20 mouse cellular contexts compared by ENCODE assay signal in the genomic region with DNA sequence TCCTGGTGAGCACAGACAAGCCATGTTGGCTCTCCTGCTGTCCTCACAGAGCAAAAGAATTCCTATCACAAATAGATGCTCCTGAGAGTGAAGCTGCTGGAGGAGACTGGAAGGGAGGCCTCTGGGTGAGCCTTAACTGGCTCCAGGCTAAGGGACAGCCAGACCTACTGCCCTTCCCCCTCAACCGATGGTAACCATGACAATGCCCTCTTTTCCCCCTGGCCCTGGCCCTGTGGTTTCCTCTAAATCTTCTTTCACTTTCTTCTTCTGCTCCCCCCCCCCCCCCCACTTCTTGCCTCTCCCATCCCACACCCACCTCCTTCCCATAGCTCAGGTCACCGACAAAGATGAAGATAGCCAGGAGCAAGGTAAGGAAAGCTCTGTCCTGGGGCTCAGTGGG. TPM values are rescaled to one million over a fixed set of nuclear protein-coding genes. Genes with fewer than 3 reads are reported as not detected.
DNase-seq lines count a peak whose midpoint lies in the region; ATAC-seq and TF ChIP-seq lines count a peak whose summit lies in the region.
"Had no signal": no experiment of that assay in that cellular context is flagged by ENCODE, and none has a peak within 500 bp of the region (broad histone marks: within the 10 kb centered on the region; RNA-seq: fewer than 3 reads in every experiment).

No protein-coding gene starts in this region.

- no peaks in the 10 kb centered on the region for H3K36me3 ChIP-seq in intestine, embryonic 15.5 days
- peaks cover 4% of the 10 kb centered on the region; the same call in 1 of the 2 replicates for H3K36me3 ChIP-seq in intestine, postnatal 0 days (ENCODE audit: control insufficient read depth, insufficient read depth)
- 0 out of 2 replicates have a peak, but pooled peaks cover 9% of the 10 kb centered on the region for H3K36me3 ChIP-seq in hindbrain, embryonic 10.5 days
- no peaks in the 10 kb centered on the region for H3K36me3 ChIP-seq in hindbrain, embryonic 13.5 days
- H3K36me3 ChIP-seq: forebrain, embryonic 15.5 days; midbrain, embryonic 15.5 days had no signal

- no peak overlapping the region for H3K9ac ChIP-seq in intestine, embryonic 15.5 days
- no peak overlapping the region for H3K9ac ChIP-seq in intestine, postnatal 0 days (ENCODE audit: low read depth, low read length)
- no peak overlapping the region for H3K9ac ChIP-seq in hindbrain, embryonic 13.5 days
- H3K9ac ChIP-seq: forebrain, embryonic 15.5 days; limb, embryonic 13.5 days; midbrain, embryonic 15.5 days had no signal

- H3K4me2 ChIP-seq in intestine, embryonic 15.5 days (replicated peaks), result no peak overlapping the region
- no peak overlapping the region for H3K4me2 ChIP-seq in intestine, postnatal 0 days (replicated peaks; ENCODE audit: low read depth)
- no peak overlapping the region for H3K4me2 ChIP-seq in hindbrain, embryonic 13.5 days
- H3K4me2 ChIP-seq: forebrain, embryonic 15.5 days; limb, embryonic 13.5 days; midbrain, embryonic 15.5 days had no signal

- H3K27ac ChIP-seq in intestine, embryonic 15.5 days, result 0 out of 2 replicates have a peak overlapping the region, but pooled peaks have one; percentile 76
- no peak overlapping the region for H3K27ac ChIP-seq in intestine, postnatal 0 days (ENCODE audit: low read depth, low read length)
- no peak overlapping the region for H3K27ac ChIP-seq in hindbrain, embryonic 10.5 days
- H3K27ac ChIP-seq in hindbrain, embryonic 13.5 days, result no peak overlapping the region
- H3K27ac ChIP-seq: forebrain, embryonic 15.5 days; midbrain, embryonic 15.5 days had no signal

- ATAC-seq in intestine, embryonic 15.5 days, result no peak
- ATAC-seq in intestine, postnatal 0 days, result no peak
- peak; percentile 52 to 62; a peak in 2 of 4 replicates for ATAC-seq in hematopoietic stem cell, adult 5-6 weeks (replicated peaks in 1 of 2; ENCODE audit: insufficient read depth in 1 of 2, low FRiP score in 2 of 2, low TSS enrichment in 1 of 2, low read depth in 1 of 2, poor library complexity in 2 of 2, severe bottlenecking in 2 of 2)
- no peak for ATAC-seq in hindbrain, embryonic 13.5 days (ENCODE audit: low FRiP score)
- ATAC-seq: forebrain, embryonic 15.5 days; midbrain, embryonic 15.5 days had no signal

- TF ChIP-seq CTCF in intestine, postnatal 0 days (IDR thresholded peaks at IDR 0.05; ENCODE audit: low read depth), result no peak

- peaks cover 34% of the 10 kb centered on the region for H3K4me1 ChIP-seq in intestine, embryonic 15.5 days (replicated peaks)
- 0 out of 2 replicates have a peak, but pooled peaks cover 8% of the 10 kb centered on the region for H3K4me1 ChIP-seq in intestine, postnatal 0 days (replicated peaks; ENCODE audit: control insufficient read depth, insufficient read depth, low read length)
- peaks cover 39% of the 10 kb centered on the region for H3K4me1 ChIP-seq in hindbrain, embryonic 10.5 days (replicated peaks)
- peaks cover 9% of the 10 kb centered on the region for H3K4me1 ChIP-seq in hindbrain, embryonic 13.5 days (replicated peaks)

- H3K4me3 ChIP-seq in intestine, embryonic 15.5 days (replicated peaks), result no peak overlapping the region
- H3K4me3 ChIP-seq in intestine, postnatal 0 days (ENCODE audit: low read depth, low read length), result no peak overlapping the region
- no peak overlapping the region for H3K4me3 ChIP-seq in hindbrain, embryonic 10.5 days
- H3K4me3 ChIP-seq in hindbrain, embryonic 13.5 days, result no peak overlapping the region
- H3K4me3 ChIP-seq: forebrain, embryonic 15.5 days; limb, embryonic 13.5 days; midbrain, embryonic 15.5 days had no signal

- H3K27me3 ChIP-seq in intestine, embryonic 15.5 days (replicated peaks), result no peaks in the 10 kb centered on the region
- no peaks in the 10 kb centered on the region for H3K27me3 ChIP-seq in intestine, postnatal 0 days (replicated peaks; ENCODE audit: control insufficient read depth, insufficient read depth, low read length)
- no peaks in the 10 kb centered on the region for H3K27me3 ChIP-seq in hindbrain, embryonic 10.5 days (ENCODE audit: insufficient read depth, poor library complexity, severe bottlenecking)
- H3K27me3 ChIP-seq in hindbrain, embryonic 13.5 days, result 0 out of 2 replicates have a peak, but pooled peaks cover 5% of the 10 kb centered on the region
- H3K27me3 ChIP-seq: forebrain, embryonic 15.5 days; limb, embryonic 13.5 days; midbrain, embryonic 15.5 days had no signal

- peak; percentile 49 for DNase-seq in thymus, postnatal 14 days
- DNase-seq in thymus, postnatal 0 days (ENCODE audit: low spot score), result no peak
- DNase-seq in thymus, postnatal 36 days, result peak; percentile 39 to 53
- no peak for DNase-seq in hindbrain, embryonic 10.5 days (ENCODE audit: low spot score)
- DNase-seq: cerebellum, adult 11-12 months; heart, postnatal 10 days; kidney, adult 8-10 months; layer of hippocampus, adult 9-11 months; lung, postnatal 10 days; right cerebral cortex, postnatal 25 days had no signal

- H3K9me3 ChIP-seq in intestine, embryonic 15.5 days, result no peaks in the 10 kb centered on the region
- no peaks in the 10 kb centered on the region for H3K9me3 ChIP-seq in intestine, postnatal 0 days (ENCODE audit: control insufficient read depth)
- no peaks in the 10 kb centered on the region for H3K9me3 ChIP-seq in hindbrain, embryonic 10.5 days
- no peaks in the 10 kb centered on the region for H3K9me3 ChIP-seq in hindbrain, embryonic 13.5 days
- H3K9me3 ChIP-seq: forebrain, embryonic 15.5 days; limb, embryonic 13.5 days; midbrain, embryonic 15.5 days had no signal

- WGBS in intestine, embryonic 15.5 days, result 4% methylated on average over 2 of the region's 2 CpGs
- WGBS in intestine, postnatal 0 days, result 7% methylated on average over 2 of the region's 2 CpGs
- 32% methylated on average over 2 of the region's 2 CpGs for WGBS in hindbrain, embryonic 10.5 days
- WGBS in hindbrain, embryonic 13.5 days, result 28% methylated on average over 2 of the region's 2 CpGs

RNA-seq across cellular contexts. Expression of gene Itgb7, which starts 2.2 kb away (rescaled TPM):
- 10.8 and 12.9 TPM in 2 replicates for polyA plus RNA-seq in intestine, embryonic 15.5 days (2015; fragmentation: Nextera tagmentation; extraction: Ambion mirVana)
- 2.6 and 2.9 TPM in 2 replicates for polyA plus RNA-seq in intestine, postnatal 0 days (2015; fragmentation: Nextera tagmentation; extraction: Ambion mirVana)
- 65.6 and 68.7 TPM in 2 replicates for polyA plus RNA-seq in thymus, postnatal 0 days (2015; fragmentation: Nextera tagmentation; extraction: Ambion mirVana)
- total RNA-seq in hematopoietic stem cell, adult 5-6 weeks (2017), result 83.0 and 92.1 TPM in 2 replicates
- 0.31 and 0.90 TPM in 2 replicates for polyA plus RNA-seq in hindbrain, embryonic 10.5 days (2016; fragmentation: Nextera tagmentation; extraction: Ambion mirVana)
- 0.45 and 1.5 TPM in 2 replicates for polyA plus RNA-seq in hindbrain, embryonic 13.5 days (2015; fragmentation: Nextera tagmentation; extraction: Ambion mirVana)

RNA-seq across cellular contexts. Expression of gene Rarg, which starts 23.4 kb away (rescaled TPM):
- 15.8 and 16.5 TPM in 2 replicates for polyA plus RNA-seq in intestine, embryonic 15.5 days (2015; fragmentation: Nextera tagmentation; extraction: Ambion mirVana)
- polyA plus RNA-seq in intestine, postnatal 0 days (2015; fragmentation: Nextera tagmentation; extraction: Ambion mirVana), result 5.9 and 7.3 TPM in 2 replicates
- 6.0 and 7.4 TPM in 2 replicates for polyA plus RNA-seq in thymus, postnatal 0 days (2015; fragmentation: Nextera tagmentation; extraction: Ambion mirVana)
- 3.6 and 5.6 TPM in 2 replicates for total RNA-seq in hematopoietic stem cell, adult 5-6 weeks (2017)
- 22.1 and 24.5 TPM in 2 replicates for polyA plus RNA-seq in hindbrain, embryonic 10.5 days (2016; fragmentation: Nextera tagmentation; extraction: Ambion mirVana)
- polyA plus RNA-seq in hindbrain, embryonic 13.5 days (2015; fragmentation: Nextera tagmentation; extraction: Ambion mirVana), result 5.7 and 7.1 TPM in 2 replicates

RNA-seq across cellular contexts. Expression of gene Csad, which starts 29.4 kb away (rescaled TPM):
- polyA plus RNA-seq in intestine, embryonic 15.5 days (2015; fragmentation: Nextera tagmentation; extraction: Ambion mirVana), result 45.8 and 49.3 TPM in 2 replicates
- 22.8 and 26.8 TPM in 2 replicates for polyA plus RNA-seq in intestine, postnatal 0 days (2015; fragmentation: Nextera tagmentation; extraction: Ambion mirVana)
- polyA plus RNA-seq in thymus, postnatal 0 days (2015; fragmentation: Nextera tagmentation; extraction: Ambion mirVana), result 32.2 and 33.7 TPM in 2 replicates
- total RNA-seq in hematopoietic stem cell, adult 5-6 weeks (2017), result 37.4 and 76.7 TPM in 2 replicates
- 34.0 and 35.5 TPM in 2 replicates for polyA plus RNA-seq in hindbrain, embryonic 10.5 days (2016; fragmentation: Nextera tagmentation; extraction: Ambion mirVana)
- polyA plus RNA-seq in hindbrain, embryonic 13.5 days (2015; fragmentation: Nextera tagmentation; extraction: Ambion mirVana), result 43.2 and 44.5 TPM in 2 replicates

RNA-seq across cellular contexts. Expression of gene Zfp740, which starts 30.8 kb away (rescaled TPM):
- 41.3 and 44.1 TPM in 2 replicates for polyA plus RNA-seq in intestine, embryonic 15.5 days (2015; fragmentation: Nextera tagmentation; extraction: Ambion mirVana)
- 14.1 and 16.0 TPM in 2 replicates for polyA plus RNA-seq in intestine, postnatal 0 days (2015; fragmentation: Nextera tagmentation; extraction: Ambion mirVana)
- 48.8 and 64.9 TPM in 2 replicates for polyA plus RNA-seq in thymus, postnatal 0 days (2015; fragmentation: Nextera tagmentation; extraction: Ambion mirVana)
- 44.0 and 47.6 TPM in 2 replicates for total RNA-seq in hematopoietic stem cell, adult 5-6 weeks (2017)
- 61.8 and 67.1 TPM in 2 replicates for polyA plus RNA-seq in hindbrain, embryonic 10.5 days (2016; fragmentation: Nextera tagmentation; extraction: Ambion mirVana)
- polyA plus RNA-seq in hindbrain, embryonic 13.5 days (2015; fragmentation: Nextera tagmentation; extraction: Ambion mirVana), result 68.8 and 71.7 TPM in 2 replicates

RNA-seq across cellular contexts. Expression of gene Gm9918, which starts 36.5 kb away (rescaled TPM):
- 0.08 and 0.14 TPM in 2 replicates for polyA plus RNA-seq in intestine, embryonic 15.5 days (2015; fragmentation: Nextera tagmentation; extraction: Ambion mirVana)
- 0.07 TPM in 1 of 2 replicates, not detected in the other for polyA plus RNA-seq in intestine, postnatal 0 days (2015; fragmentation: Nextera tagmentation; extraction: Ambion mirVana)
- 0.17 and 0.26 TPM in 2 replicates for polyA plus RNA-seq in thymus, postnatal 0 days (2015; fragmentation: Nextera tagmentation; extraction: Ambion mirVana)
- total RNA-seq in hematopoietic stem cell, adult 5-6 weeks (2017), result not detected in 2 replicates
- polyA plus RNA-seq in hindbrain, embryonic 10.5 days (2016; fragmentation: Nextera tagmentation; extraction: Ambion mirVana), result 0.26 and 0.35 TPM in 2 replicates
- polyA plus RNA-seq in hindbrain, embryonic 13.5 days (2015; fragmentation: Nextera tagmentation; extraction: Ambion mirVana), result 0.14 and 0.22 TPM in 2 replicates
- total RNA-seq: adrenal gland, postnatal 36 days; heart, postnatal 10 days had no signal
- polyA plus RNA-seq: C2C12; forebrain, embryonic 15.5 days; neural tube, embryonic 14.5 days had no signal

Comparison
In these comparisons a context has a peak if more than half of its experiments do, and no peak if none do; other contexts are left out.
1. DNase-seq: peak in thymus, postnatal 14 days (single experiment) and thymus, postnatal 36 days (2 of 2); none in thymus, postnatal 0 days (single experiment) and hindbrain, embryonic 10.5 days (single experiment).
2. ATAC-seq: peak in hematopoietic stem cell, adult 5-6 weeks (2 of 2); none in intestine, embryonic 15.5 days (single experiment), intestine, postnatal 0 days (single experiment) and hindbrain, embryonic 13.5 days (single experiment).